Mouse (Mus musculus) erythroblast, adult 5-6 weeks (primary cell): ENCODE measurements around the gene Gdap1l1. TPM values are rescaled to one million over a fixed set of nuclear protein-coding genes. Genes with fewer than 3 reads are reported as not detected.
A peak's percentile ranks its signal among the peaks of the same experiment; 100 is the strongest.
"Not testable (repeated sequence)": the region's sequence is repeated elsewhere in the genome, so short reads cannot be mapped to it uniquely, and the experiment has no call there.

Experiments
- ATAC-seq: replicated peaks from 2 replicates; pipeline ENCODE4 v1.8.0; 2016; ENCODE audit warnings: moderate number of reproducible peaks, mild to moderate bottlenecking, moderate TSS enrichment, inconsistent platforms; ENCODE audit not compliant: poor library complexity, low FRiP score, severe bottlenecking
- total RNA-seq, 2 experiments: library from RNA; stranded (forward) in 1 of 2; stranded (reverse) in 1 of 2; fragments of 150-400 nt in 1 of 2; fragments of 200-764, 138-1000 nt in 1 of 2; gene quantifications; 2 replicates each; pipeline versions ENCODE4 v1.2.3 to v1.2.4; 2015 to 2017; ENCODE audit warnings: low replicate concordance in 2 of 2

Gdap1l1 gene
- total RNA-seq (2015; ENCODE audit: low replicate concordance): not detected in 2 replicates
- not detected in 2 replicates for total RNA-seq (2017; ENCODE audit: low replicate concordance)

GRCm38 (mm10) chr2:163438246-163438618 is at the start of gene Gdap1l1:
Gene Gdap1l1, plus strand, starts transcription at chr2:163438476.
- no peak for ATAC-seq

GRCm38 (mm10) chr2:163392436-163392835 is 45.8 kb upstream of the Gdap1l1 start:
- no peak for ATAC-seq

GRCm38 (mm10) chr2:163393241-163393640 is 45.0 kb upstream of the Gdap1l1 start:
- ATAC-seq: no peak

- ATAC-seq: no peak
Observed at GRCm38 (mm10) chr2:163393976-163394375, 44.3 kb upstream of the Gdap1l1 start.

GRCm38 (mm10) chr2:163394977-163395376 is 43.3 kb upstream of the Gdap1l1 start:
- no peak for ATAC-seq

GRCm38 (mm10) chr2:163397071-163397470 is 41.2 kb upstream of the Gdap1l1 start:
- ATAC-seq: no peak

GRCm38 (mm10) chr2:163397905-163398304 is 40.4 kb upstream of the Gdap1l1 start, which contains the start of gene Jph2:
Gene Jph2, minus strand, starts transcription at chr2:163397993.
- no peak for ATAC-seq

GRCm38 (mm10) chr2:163398770-163399169 is 39.5 kb upstream of the Gdap1l1 start:
- ATAC-seq: no peak

GRCm38 (mm10) chr2:163399222-163399621 is 39.1 kb upstream of the Gdap1l1 start:
- ATAC-seq: no peak

GRCm38 (mm10) chr2:163401221-163401620 is 37.1 kb upstream of the Gdap1l1 start:
- peak; percentile 90 for ATAC-seq

GRCm38 (mm10) chr2:163404037-163404815 is 34.0 kb upstream of the Gdap1l1 start:
- no peak for ATAC-seq

- no peak for ATAC-seq
Observed at GRCm38 (mm10) chr2:163410211-163410610, 28.1 kb upstream of the Gdap1l1 start.

- not testable (repeated sequence) for ATAC-seq
Observed at GRCm38 (mm10) chr2:163411344-163411743, 26.9 kb upstream of the Gdap1l1 start.

- ATAC-seq: no peak
Observed at GRCm38 (mm10) chr2:163411840-163412239, 26.4 kb upstream of the Gdap1l1 start.

- no peak for ATAC-seq
Observed at GRCm38 (mm10) chr2:163412419-163412818, 25.9 kb upstream of the Gdap1l1 start.

GRCm38 (mm10) chr2:163412846-163413590 is 25.3 kb upstream of the Gdap1l1 start:
- ATAC-seq: no peak

GRCm38 (mm10) chr2:163417026-163417425 is 21.2 kb upstream of the Gdap1l1 start:
- no peak for ATAC-seq

- ATAC-seq: no peak
Observed at GRCm38 (mm10) chr2:163417830-163418229, 20.4 kb upstream of the Gdap1l1 start.

GRCm38 (mm10) chr2:163418841-163419345 is 19.4 kb upstream of the Gdap1l1 start:
- peak; percentile 43 for ATAC-seq

GRCm38 (mm10) chr2:163419346-163420045 is 18.8 kb upstream of the Gdap1l1 start:
- peak; percentile 97 for ATAC-seq
